Mouse (Mus musculus) brown adipose tissue, adult 24 weeks (tissue): ENCODE measurements around the gene Actg2. TPM values are rescaled to one million over a fixed set of nuclear protein-coding genes. Genes with fewer than 3 reads are reported as not detected.
"Not testable (repeated sequence)": the region's sequence is repeated elsewhere in the genome, so short reads cannot be mapped to it uniquely, and the experiment has no call there.

Experiments used
- H3K27ac ChIP-seq: fragments of 200-500 bp; replicated peaks from 2 replicates; pipeline ENCODE4 v1.5.1; 2012; ENCODE audit warnings: low read depth, mild to moderate bottlenecking, low read length
- H3K4me1 ChIP-seq: fragments of 200-500 bp; 2 replicates; pipeline ENCODE4 v1.6.1; 2012; ENCODE audit warnings: low read length, mixed read lengths; ENCODE audit not compliant: control insufficient read depth, insufficient read depth, insufficient read length
- H3K4me3 ChIP-seq: fragments of 200-500 bp; 2 replicates; pipeline ENCODE4 v1.5.1; 2012; ENCODE audit warnings: low read depth, mild to moderate bottlenecking, low read length, moderate library complexity; ENCODE audit not compliant: insufficient read depth
- polyA plus RNA-seq: library from polyadenylated mRNA; stranded (reverse); fragments of >200 nt; gene quantifications from 2 replicates; pipeline ENCODE4 v1.2.4, GENCODE M21; 2012; ENCODE audit not compliant: missing spikeins, insufficient read depth, insufficient read length

Gene Actg2
- 1.3 and 1.9 TPM in 2 replicates for polyA plus RNA-seq

GRCm38 (mm10) chr6:83536028-83536794, at the start of gene Actg2:
Gene Actg2 (minus strand): TSS chr6:83536265.
- Histone ChIP-seq H3K27ac (no peak within 1 kb of the TSS), H3K4me1 (no peaks in the 10 kb centered on the region)

DNA sequence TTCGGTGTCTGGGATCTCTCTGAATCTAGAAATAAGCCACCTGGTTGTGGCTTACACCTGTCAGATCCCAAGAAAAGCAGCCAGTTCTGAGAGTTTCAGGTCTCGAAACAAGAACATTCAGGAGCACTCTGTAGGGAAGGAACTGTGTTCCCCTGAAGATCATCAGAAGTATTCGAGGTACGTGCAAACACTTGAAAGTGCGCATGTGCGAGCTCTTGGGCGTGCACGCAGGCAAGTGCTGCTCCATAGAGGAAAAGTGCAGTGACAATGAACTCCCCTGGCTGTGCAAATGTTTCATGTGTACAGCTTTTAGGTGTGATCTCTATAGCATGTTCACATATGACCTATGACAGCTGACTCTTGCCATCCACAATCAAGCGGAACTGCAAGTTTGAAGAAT, 49.3 kb upstream of the Actg2 start:
- H3K4me1 ChIP-seq, H3K27ac ChIP-seq, H3K4me3 ChIP-seq: not testable (repeated sequence)

More at GRCm38 (mm10) chr6:83536028-83536794, at the start of gene Actg2:
- H3K4me3 ChIP-seq = no peak within 1 kb of the TSS

GRCm38 (mm10) chr6:83583591-83583990, 47.5 kb upstream of the Actg2 start:
- no peak overlapping the region for H3K27ac ChIP-seq
- H3K4me3 ChIP-seq = no peak overlapping the region
- H3K4me1 ChIP-seq = no peaks in the 10 kb centered on the region

DNA sequence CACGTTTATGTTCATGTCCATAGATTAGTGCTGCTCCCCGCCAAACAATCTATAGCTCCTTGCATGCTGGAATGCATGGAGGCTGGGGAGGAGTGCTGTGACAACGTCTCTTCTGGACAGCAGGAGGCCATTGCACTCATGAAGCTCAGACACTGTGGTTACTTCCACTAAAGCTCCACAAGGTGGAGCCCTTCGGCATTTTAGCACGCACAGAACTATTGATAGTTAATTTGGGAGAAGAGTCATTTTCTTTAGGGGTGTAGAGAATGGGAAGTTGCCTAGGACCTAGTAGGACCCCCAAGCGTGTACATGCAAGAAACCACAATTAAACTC, 46.8 kb upstream of the Actg2 start:
- Histone ChIP-seq H3K4me3 (no peak overlapping the region), H3K27ac (no peak overlapping the region), H3K4me1 (no peaks in the 10 kb centered on the region)

- H3K27ac ChIP-seq = no peak overlapping the region
- H3K4me1 ChIP-seq = no peaks in the 10 kb centered on the region
- no peak overlapping the region for H3K4me3 ChIP-seq
These were observed 46.3 kb upstream of the Actg2 start for GRCm38 (mm10) chr6:83582135-83582937.

DNA sequence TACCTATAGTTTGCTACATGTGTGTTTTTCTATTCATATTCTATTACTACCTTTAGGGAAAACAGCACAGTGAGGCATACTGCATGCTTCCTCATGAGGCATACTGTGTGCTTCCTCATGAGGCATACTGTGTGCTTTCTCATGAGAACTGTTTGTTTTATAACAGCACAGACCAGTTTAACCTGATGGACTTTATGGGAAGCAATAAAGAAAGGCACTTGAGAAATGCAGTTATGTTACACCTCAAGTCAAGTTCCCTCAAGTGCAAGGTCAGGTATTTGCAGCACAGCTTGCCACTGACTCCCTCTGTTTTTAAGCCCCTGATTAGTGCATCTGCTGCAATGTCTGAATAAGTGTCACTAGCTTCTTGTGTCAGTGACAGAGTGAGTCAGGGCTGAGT, 41.5 kb upstream of the Actg2 start:
- Histone ChIP-seq H3K4me3 (no peak overlapping the region), H3K4me1 (peaks cover 4% of the 10 kb centered on the region; the same call in 1 of the 2 replicates), H3K27ac (no peak overlapping the region)

GRCm38 (mm10) chr6:83575609-83576008, 39.5 kb upstream of the Actg2 start:
- peaks cover 8% of the 10 kb centered on the region; the same call in 1 of the 2 replicates for H3K4me1 ChIP-seq
- H3K4me3 ChIP-seq = no peak overlapping the region

DNA sequence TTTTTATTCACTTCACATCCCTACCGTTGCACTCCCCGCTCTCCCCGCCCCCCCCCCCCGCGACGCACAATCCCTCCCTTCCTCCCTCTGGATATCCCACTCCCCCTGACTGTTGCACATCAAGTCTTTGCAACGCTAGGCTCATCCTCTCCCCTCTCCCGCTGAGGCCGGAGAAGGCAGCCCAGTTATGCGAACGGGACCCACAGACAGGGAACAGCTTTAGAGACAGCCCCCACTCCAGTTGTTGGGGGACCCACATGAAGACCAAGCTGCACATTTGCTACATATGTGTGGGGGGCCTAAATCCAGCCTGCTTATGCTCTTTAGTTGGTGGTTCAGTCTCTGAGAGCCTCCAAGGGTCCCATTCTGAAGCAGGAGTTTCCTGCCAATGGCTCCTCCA, 36.6 kb upstream of the Actg2 start, which contains the start of gene Stambp:
Gene Stambp, minus strand, starts transcription at position 59 of the 400 bp plus-strand sequence.
- Histone ChIP-seq H3K4me1 (peaks cover 8% of the 10 kb centered on the region; the same call in 1 of the 2 replicates), H3K27ac (peak within 1 kb of the TSS; percentile 52; the same call in 1 of the 2 replicates), H3K4me3 (peak within 1 kb of the TSS; percentile 86)

More at GRCm38 (mm10) chr6:83575609-83576008, 39.5 kb upstream of the Actg2 start:
- no peak overlapping the region for H3K27ac ChIP-seq

GRCm38 (mm10) chr6:83571840-83572667, 36.0 kb upstream of the Actg2 start:
- Histone ChIP-seq H3K4me3 (peak overlapping the region; percentile 86), H3K27ac (peak overlapping the region; percentile 52; the same call in 1 of the 2 replicates), H3K4me1 (peaks cover 8% of the 10 kb centered on the region; the same call in 1 of the 2 replicates)

DNA sequence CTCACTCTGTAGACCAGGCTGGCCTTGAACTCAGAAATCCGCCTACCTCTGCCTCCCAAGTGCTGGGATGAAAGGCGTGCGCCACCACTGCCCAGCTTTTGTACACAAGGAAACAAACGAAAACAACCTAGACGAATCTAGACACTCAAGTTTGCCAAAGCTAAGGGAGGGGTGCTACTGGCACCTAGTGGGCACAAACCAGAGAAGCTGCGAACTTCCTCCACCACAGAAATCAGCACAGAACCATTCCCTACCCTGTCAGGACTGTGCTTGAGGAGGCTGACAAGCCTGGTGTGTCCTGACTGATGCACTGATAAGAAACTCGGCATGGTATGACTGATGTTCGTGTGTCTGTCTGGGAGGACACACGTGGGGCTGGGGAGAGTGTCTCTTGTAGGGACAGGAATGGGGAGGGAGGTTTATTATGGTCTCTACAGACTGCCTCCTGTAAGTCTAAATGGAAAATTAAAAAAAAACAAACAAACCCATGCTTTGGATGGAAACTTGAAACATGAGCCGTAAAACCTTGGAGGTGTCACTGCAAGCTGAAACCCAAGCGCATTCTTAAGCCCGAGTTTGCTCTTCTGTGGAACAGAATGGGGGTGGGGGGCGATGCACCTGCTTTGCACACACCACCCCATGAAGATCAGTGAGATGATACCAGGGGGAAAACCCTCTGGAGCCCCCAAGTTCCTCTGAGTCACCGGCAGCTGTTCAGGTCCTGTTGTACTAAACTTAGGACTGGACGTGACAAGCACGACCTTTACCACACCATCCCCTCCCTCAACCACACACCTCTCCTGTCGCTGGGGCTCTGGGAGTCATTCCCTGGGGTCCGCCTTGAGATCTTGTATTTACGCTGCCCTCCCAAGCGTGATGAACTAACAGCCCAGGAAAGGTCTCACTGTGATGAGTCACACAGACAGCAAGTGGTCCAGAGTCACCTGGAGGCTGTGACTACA, 33.1 kb upstream of the Actg2 start:
- no peak overlapping the region for H3K27ac ChIP-seq
- peaks cover 8% of the 10 kb centered on the region; the same call in 1 of the 2 replicates for H3K4me1 ChIP-seq
- no peak overlapping the region for H3K4me3 ChIP-seq

DNA sequence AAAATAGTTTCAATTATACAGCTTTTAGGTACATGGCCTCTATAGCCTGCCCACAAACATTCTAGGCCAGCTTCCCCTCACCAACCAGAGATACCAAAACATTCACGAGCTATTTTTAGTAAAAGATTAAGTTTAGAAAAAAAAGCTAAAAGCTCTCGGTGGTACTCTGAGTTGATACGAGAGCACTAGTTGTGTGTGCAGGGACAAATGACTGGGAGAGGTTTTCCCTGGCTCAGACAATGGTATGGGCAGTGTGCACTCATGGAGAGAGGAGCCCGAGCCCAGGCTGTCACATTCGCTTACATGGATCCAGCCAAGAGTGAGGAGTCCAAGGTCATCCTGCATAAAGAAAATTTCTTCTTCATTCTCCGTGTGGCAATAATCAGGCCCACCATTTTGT, 19.9 kb upstream of the Actg2 start:
- H3K4me3 ChIP-seq = no peak overlapping the region
- H3K27ac ChIP-seq = no peak overlapping the region
- H3K4me1 ChIP-seq = no peaks in the 10 kb centered on the region

DNA sequence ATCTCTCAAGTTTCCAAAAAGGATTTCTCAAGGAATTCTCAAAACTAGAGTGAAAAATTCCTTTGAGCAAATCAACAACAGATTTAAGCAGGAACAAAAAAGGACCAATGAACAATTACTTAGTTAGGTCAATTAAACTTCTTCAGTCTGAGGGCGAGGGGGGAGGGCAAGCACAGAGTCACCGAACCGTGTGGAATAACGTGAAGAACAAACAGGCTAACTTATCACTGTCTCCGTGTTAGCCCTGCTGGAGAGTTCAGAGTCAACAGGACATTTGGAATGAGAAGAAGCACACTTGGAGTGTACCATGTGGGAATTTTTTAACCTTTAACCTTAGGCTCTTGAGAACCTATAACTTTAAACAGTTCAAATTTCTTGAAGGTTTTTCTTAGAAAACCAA, 12.3 kb upstream of the Actg2 start:
- H3K4me1 ChIP-seq = no peaks in the 10 kb centered on the region
- no peak overlapping the region for H3K4me3 ChIP-seq
- H3K27ac ChIP-seq = no peak overlapping the region

DNA sequence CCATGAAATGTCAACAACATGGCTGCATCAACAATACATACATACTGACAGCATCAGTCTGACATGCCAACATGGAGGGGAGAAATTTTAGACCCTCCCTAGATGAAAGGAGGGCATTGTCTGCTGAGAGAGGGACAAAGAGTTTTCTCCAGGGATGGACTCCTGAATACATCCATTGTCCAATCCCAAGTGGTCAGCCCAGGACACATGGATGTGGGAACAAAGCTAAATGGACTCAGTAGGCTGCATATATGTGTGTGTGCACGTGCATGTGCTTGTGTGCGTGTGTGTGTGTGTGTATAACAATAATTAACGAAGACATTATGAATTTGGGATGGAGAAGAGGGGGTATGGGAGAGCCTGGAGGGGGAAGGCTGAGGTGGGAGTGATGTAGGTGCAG, 9.7 kb upstream of the Actg2 start:
- H3K27ac ChIP-seq = no peak overlapping the region
- no peaks in the 10 kb centered on the region for H3K4me1 ChIP-seq
- no peak overlapping the region for H3K4me3 ChIP-seq
